ENCODE assay signal across 40 mouse cellular contexts in genomic region chr17:25992274-25992673, GRCm38 (mm10). TPM values are rescaled to one million over a fixed set of nuclear protein-coding genes. Genes with fewer than 3 reads are reported as not detected.
"Had no signal": no experiment of that assay in that cellular context is flagged by ENCODE, and none has a peak within 500 bp of the region (broad histone marks: within the 10 kb centered on the region; RNA-seq: fewer than 3 reads in every experiment).

No protein-coding gene starts in this region.

- DNase-seq: left cerebral cortex, postnatal 4 days; liver; liver, embryonic 13.5 days; liver, postnatal 0 days; lung, adult 18-20 months; lung, adult 2 months; lung, embryonic 14.5 days; lung, postnatal 10 days; lung, postnatal 14 days; lung, postnatal 36 days; lung, postnatal 4 days; midbrain, embryonic 14.5 days had no signal

- ATAC-seq: liver, embryonic 12.5 days; liver, postnatal 0 days; lung, postnatal 0 days; midbrain, embryonic 13.5 days; midbrain, embryonic 15.5 days; midbrain, embryonic 16.5 days had no signal

- H3K36me3 ChIP-seq: liver, embryonic 13.5 days; liver, embryonic 15.5 days had no signal

- H3K4me3 ChIP-seq: left cerebral cortex, adult 2 months; limb, embryonic 10.5 days; limb, embryonic 12.5 days; limb, embryonic 13.5 days; limb, embryonic 15.5 days; liver, embryonic 12.5 days; liver, embryonic 13.5 days; liver, embryonic 15.5 days; lung, embryonic 15.5 days; midbrain, embryonic 10.5 days; midbrain, embryonic 12.5 days; midbrain, embryonic 13.5 days; midbrain, embryonic 15.5 days; myocyte; neural tube, embryonic 12.5 days had no signal

- H3K9me3 ChIP-seq: limb, embryonic 10.5 days; limb, embryonic 12.5 days; limb, embryonic 13.5 days; limb, embryonic 15.5 days; liver, embryonic 12.5 days; liver, embryonic 13.5 days; liver, embryonic 15.5 days; lung, embryonic 15.5 days; megakaryocyte, embryonic 14.5 days; midbrain, embryonic 10.5 days; midbrain, embryonic 12.5 days; midbrain, embryonic 13.5 days; midbrain, embryonic 15.5 days; neural tube, embryonic 12.5 days had no signal

- H3K4me2 ChIP-seq: limb, embryonic 12.5 days; limb, embryonic 13.5 days; limb, embryonic 15.5 days; liver, embryonic 12.5 days; liver, embryonic 13.5 days; liver, embryonic 15.5 days; lung, embryonic 14.5 days; lung, embryonic 15.5 days; midbrain, embryonic 11.5 days; midbrain, embryonic 12.5 days; midbrain, embryonic 13.5 days; midbrain, embryonic 15.5 days; neural tube, embryonic 12.5 days had no signal

- H3K9ac ChIP-seq: limb, embryonic 12.5 days; limb, embryonic 13.5 days; limb, embryonic 15.5 days; liver, embryonic 12.5 days; liver, embryonic 13.5 days; liver, embryonic 14.5 days; liver, embryonic 15.5 days; liver, postnatal 0 days; lung, embryonic 14.5 days; lung, embryonic 15.5 days; midbrain, embryonic 12.5 days; midbrain, embryonic 13.5 days; midbrain, embryonic 15.5 days; neural tube, embryonic 12.5 days had no signal

- H3K27ac ChIP-seq: left cerebral cortex, adult 2 months; limb, embryonic 10.5 days; limb, embryonic 12.5 days; limb, embryonic 13.5 days; limb, embryonic 15.5 days; liver, embryonic 12.5 days; liver, embryonic 13.5 days; liver, embryonic 14.5 days; liver, embryonic 15.5 days; lung, embryonic 15.5 days; macrophage; midbrain, embryonic 10.5 days; midbrain, embryonic 12.5 days; midbrain, embryonic 13.5 days; midbrain, embryonic 15.5 days; neural tube, embryonic 12.5 days had no signal

- H3K4me1 ChIP-seq: limb, embryonic 10.5 days; limb, embryonic 12.5 days; limb, embryonic 13.5 days; limb, embryonic 15.5 days; lung, embryonic 15.5 days; midbrain, embryonic 10.5 days; midbrain, embryonic 12.5 days; midbrain, embryonic 13.5 days; midbrain, embryonic 15.5 days; neural tube, embryonic 12.5 days had no signal

- H3K27me3 ChIP-seq: limb, embryonic 12.5 days; limb, embryonic 13.5 days; limb, embryonic 15.5 days; liver, embryonic 12.5 days; liver, embryonic 13.5 days; lung, embryonic 15.5 days; midbrain, embryonic 12.5 days; midbrain, embryonic 13.5 days; midbrain, embryonic 15.5 days; neural tube, embryonic 12.5 days had no signal

RNA-seq across cellular contexts. Expression of gene A930017K11Rik, which starts 39.9 kb away (rescaled TPM):
- total RNA-seq: left cerebral cortex, postnatal 10 days; left cerebral cortex, postnatal 4 days; megakaryocyte progenitor cell, adult 5-6 weeks; megakaryocyte, adult 5-6 weeks; monocyte, adult 5-6 weeks had no signal
- polyA plus RNA-seq: liver, postnatal 0 days; lung, adult 2 months; lung, postnatal 0 days; macrophage; midbrain, embryonic 11.5 days; neural tube, embryonic 11.5 days had no signal

RNA-seq across cellular contexts. Expression of gene Nhlrc4, which starts 47.5 kb away (rescaled TPM):
- total RNA-seq: left cerebral cortex, postnatal 10 days; left cerebral cortex, postnatal 14 days; left cerebral cortex, postnatal 25 days; left cerebral cortex, postnatal 4 days; megakaryocyte progenitor cell, adult 5-6 weeks; megakaryocyte, adult 5-6 weeks; megakaryocyte-erythroid progenitor cell, adult 5-6 weeks; monocyte, adult 5-6 weeks had no signal
- polyA plus RNA-seq: limb, embryonic 13.5 days; lung, embryonic 14.5 days; macrophage; midbrain, embryonic 10.5 days; midbrain, embryonic 13.5 days had no signal
